Mouse (Mus musculus): ENCODE data around the gene Plekhg4.

DNA sequence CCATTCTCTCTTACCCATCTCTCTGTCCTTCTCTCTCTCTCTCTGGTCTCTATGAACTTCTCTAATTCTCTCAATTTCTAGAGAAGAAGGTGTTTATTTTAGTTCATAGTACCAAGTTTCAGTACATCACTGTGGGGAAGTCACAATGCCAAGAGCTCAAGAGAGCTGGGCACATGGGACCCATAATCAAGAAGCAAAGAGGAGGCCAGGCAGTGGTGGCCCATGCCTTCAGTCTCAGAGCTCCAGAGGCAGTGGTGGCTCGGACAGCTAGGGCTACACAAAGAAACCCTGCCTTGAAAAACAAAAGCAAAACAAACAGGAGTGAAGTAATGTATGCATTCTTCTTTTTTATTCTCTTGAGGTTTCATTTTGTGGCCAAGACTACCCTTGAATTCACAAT lies 31.4 kb downstream of the Plekhg4 start:
- no peak for TF ChIP-seq CTCF (conservative IDR thresholded peaks at IDR 0.05; ENCODE audit: low read length)
- no peak for TF ChIP-seq POU5F1 (IDR thresholded peaks at IDR 0.05; ENCODE audit: borderline replicate concordance, low read length)
- no peak for TF ChIP-seq NANOG (IDR thresholded peaks at IDR 0.05; ENCODE audit: borderline replicate concordance, low read length)

Data from E14TG2a.4 (cell line).